Mouse (Mus musculus): Measurements from ENCODE around the gene 2310061N02Rik.
"Not testable (repeated sequence)": the region's sequence is repeated elsewhere in the genome, so short reads cannot be mapped to it uniquely, and the experiment has no call there.

DNA sequence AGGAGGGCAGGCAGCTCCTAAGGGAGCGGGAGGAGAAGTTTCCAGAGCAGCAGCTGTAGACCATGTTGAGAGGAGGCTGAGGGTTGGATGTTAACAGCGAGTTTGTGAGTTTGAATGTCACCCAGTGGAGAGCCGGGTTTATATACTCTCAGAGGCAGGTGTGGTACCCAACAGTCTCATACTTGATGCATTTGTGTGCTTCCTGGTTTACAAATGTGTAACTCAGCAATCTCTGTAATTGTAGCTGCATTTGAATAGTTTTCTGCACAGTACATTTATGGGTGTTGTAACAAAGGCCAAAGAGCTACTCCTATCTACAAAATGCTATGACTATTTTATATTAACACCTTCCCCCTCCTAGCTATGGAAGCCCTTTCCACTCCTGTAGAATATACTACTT lies 43.8 kb upstream of the 2310061N02Rik start, which contains the start of gene Krtap13:
- not testable (repeated sequence) for TF ChIP-seq CHD2 (IDR thresholded peaks at IDR 0.05; ENCODE audit: low read depth, low read length); ZC3H11A (IDR thresholded peaks at IDR 0.05; ENCODE audit: borderline replicate concordance, low read depth, low read length); MAFK (IDR thresholded peaks at IDR 0.05; ENCODE audit: insufficient read depth, low read depth, low read length)

Measured in ES-E14 (cell line).